Mouse (Mus musculus) ovary, postnatal 10 days (tissue): ENCODE results near the gene Iffo2.

Source experiments
- DNase-seq: peaks from one replicate; pipeline ENCODE4 v3.0.0; 2022; ENCODE audit warnings: low spot score

Gene Iffo2

DNA sequence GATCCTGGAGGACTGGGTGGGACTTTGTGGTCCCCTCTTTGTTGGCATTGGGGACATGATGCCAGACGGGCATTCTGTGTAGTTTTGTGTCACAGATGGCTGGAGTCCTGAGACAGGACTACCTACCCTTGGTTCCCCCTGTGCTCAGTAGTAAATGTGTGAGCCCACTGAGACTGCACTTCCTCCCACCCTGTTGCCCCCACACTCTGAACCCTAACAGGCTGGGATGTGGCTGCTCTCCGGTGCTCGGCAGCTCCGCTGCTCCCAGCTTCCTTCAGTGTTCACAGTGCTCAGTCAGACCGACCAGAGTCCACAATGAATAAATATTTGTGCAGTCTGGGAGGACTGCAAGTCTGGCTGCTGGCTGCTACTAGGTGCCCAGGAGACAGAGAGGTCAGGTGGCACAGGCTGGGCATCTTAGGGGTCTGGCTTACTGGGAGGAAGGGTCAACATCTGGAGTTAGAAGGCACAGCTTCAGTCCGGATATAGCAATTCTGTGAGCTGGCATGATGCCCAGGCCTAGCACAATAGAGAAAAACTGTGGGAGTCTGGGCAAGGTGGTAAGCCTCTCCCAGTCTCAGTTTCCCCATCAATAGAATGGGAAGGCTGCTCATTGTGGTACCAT is 51.2 kb downstream of the Iffo2 start:
- no peak for DNase-seq

DNA sequence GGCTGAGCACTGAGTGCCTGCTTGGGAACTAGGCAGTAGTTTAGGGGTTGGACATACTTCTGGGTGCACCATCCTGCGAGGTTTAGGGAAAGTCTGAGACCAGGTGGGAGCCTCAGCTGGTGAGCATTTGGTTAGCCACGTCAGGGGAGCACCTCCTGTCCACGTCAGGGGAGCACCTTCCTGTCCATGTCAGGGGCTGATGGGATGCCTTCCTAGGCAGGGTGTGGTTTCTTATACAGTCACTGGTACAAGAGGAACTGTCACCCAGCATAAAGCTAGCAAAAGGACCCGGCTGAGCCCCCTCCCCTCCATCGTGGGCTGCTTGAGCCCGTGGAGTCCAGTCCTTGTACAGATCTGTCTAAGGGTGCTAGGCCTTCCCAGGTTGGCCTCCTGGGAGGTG is 52.0 kb downstream of the Iffo2 start:
- no peak for DNase-seq

DNA sequence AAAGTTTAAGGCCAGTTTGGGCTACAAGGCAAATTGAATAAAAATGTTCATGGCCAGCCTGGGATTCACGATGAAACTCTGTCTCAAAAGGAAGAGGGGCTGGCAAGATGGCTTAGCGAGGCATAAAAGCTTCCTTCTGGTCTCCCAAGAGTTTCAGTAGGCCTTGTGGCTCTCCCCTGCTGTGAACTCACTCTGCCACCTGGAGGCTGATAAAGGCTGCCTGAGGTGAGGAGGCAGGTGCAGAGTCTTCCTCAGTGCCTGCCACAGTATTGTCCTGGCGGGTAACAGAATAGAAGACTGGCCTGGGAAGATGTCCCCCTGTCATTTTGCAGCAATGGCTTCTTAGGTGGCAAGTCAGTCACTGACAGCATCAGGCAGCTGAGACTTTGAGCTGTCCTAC is 52.6 kb downstream of the Iffo2 start:
- no peak for DNase-seq

GRCm38 (mm10) chr4:139583629-139584245 is 53.4 kb downstream of the Iffo2 start:
- DNase-seq, result no peak

GRCm38 (mm10) chr4:139584704-139585103 is 54.4 kb downstream of the Iffo2 start:
- DNase-seq, result no peak

DNA sequence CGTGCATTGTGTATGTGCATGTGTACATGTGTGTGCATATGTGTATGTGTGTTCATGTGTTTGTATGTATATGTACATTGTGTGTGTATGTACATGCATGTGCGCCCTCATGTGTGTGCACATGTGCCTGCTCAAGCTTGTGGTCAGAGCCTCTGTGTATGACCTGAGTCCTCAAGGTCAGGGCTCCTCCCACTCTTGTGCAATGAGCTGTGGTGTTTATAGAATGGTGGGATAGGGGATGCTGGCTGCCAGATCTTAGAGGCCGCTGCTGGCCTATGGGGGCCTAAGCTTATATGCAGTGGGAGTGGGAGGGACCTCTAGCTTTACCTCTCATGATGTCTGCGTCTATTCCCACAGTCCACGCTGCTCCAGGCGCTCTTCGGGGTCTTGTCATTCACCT is 55.4 kb downstream of the Iffo2 start:
- no peak for DNase-seq

- DNase-seq, result no peak
Observed at GRCm38 (mm10) chr4:139587370-139587769, 57.0 kb downstream of the Iffo2 start.

- DNase-seq, result no peak
Observed at GRCm38 (mm10) chr4:139587773-139588172, 57.4 kb downstream of the Iffo2 start.

DNA sequence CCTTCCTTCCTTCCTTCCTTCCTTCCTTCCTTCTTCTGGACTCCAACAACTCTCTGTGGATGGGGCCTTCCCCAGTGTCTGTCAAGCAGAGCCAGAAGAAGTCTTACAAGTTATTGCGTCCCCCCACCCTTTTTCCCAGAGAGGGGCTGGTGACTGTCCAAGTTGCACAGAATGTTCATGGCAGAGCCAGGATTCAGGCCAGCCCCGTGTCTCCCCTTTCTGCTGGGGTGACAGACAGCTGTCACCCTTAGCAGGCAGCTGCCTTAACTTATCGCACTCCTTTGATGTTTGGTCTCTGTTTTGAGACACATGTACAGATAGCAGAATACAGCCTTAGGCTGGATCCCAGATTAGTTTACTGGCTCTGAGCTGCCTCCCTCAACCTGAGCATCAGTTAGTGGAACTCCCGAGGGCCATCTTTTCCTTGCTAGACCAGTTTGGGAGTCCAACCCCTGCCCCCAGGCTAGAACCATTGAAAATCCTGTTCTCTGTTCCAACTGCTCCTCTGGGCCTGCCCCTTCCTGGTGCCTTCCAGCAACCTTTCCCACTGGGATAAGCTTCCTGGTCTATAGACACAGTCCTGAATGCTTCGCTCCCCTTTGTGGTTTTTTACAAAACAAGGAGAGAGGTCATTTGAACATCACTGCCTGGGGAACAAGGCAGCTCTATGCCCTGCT is 59.1 kb downstream of the Iffo2 start:
- no peak for DNase-seq

- DNase-seq, result no peak
Observed at GRCm38 (mm10) chr4:139590446-139590845, 60.1 kb downstream of the Iffo2 start.

GRCm38 (mm10) chr4:139592895-139593294 is 62.5 kb downstream of the Iffo2 start:
- DNase-seq, result no peak

DNA sequence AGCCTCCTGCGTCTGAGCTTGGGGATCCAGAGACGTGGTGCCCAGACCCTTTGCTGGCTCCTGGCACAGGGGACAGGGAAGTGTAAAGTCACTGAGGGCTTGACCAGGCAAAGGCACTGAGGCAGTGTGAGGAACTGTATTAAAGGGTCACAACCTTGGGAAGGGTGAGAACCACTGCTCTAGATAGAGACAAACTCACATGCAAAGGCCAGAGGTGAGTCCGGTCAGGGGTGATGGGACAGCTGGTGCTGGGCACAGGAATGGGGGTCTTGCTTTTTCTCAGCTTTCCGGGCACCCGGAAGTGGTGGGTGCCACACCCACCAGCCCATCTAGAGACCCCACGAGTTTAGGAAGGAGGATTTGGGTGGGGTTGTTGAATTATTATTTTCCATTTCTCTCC is 63.0 kb downstream of the Iffo2 start:
- no peak for DNase-seq

DNA sequence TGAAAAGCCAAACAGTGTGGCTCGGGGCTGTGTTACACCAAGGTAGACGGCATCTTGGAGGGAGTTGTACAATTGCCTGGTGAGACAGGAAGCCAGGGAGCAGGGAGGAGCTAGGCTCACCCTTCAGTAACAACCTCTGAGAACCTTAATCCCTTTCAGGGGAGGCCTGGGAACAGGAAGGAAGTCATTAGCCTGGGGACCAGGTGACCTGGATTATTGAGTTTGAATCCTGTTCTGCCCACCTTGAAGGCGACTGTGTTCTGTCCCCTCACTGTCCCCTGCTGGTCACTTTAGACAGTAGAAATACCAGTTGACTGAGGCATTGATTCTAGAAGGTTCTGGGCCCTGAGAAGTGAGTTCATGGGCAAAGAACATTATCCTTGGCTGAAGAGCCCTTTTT is 63.7 kb downstream of the Iffo2 start:
- DNase-seq, result no peak

DNA sequence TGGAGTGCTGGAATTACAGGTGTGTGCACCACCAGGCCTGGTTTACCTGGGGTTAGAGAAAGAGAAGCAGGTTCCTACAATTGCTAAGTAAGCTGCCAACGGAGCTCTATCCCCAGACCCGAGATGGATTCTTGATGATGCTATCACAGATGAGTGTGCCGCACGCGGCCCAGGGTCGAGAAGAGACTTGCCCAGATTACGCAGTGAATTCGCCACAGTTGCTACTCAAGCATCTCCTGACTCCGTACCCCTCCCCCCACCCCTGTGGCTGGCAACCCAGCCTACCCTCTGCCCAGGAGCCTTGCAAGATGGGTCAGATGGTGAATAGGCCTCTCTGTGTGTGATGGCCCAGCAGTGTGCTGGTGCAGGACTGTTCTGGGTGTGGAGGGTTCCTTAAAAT is 66.4 kb downstream of the Iffo2 start:
- no peak for DNase-seq

DNA sequence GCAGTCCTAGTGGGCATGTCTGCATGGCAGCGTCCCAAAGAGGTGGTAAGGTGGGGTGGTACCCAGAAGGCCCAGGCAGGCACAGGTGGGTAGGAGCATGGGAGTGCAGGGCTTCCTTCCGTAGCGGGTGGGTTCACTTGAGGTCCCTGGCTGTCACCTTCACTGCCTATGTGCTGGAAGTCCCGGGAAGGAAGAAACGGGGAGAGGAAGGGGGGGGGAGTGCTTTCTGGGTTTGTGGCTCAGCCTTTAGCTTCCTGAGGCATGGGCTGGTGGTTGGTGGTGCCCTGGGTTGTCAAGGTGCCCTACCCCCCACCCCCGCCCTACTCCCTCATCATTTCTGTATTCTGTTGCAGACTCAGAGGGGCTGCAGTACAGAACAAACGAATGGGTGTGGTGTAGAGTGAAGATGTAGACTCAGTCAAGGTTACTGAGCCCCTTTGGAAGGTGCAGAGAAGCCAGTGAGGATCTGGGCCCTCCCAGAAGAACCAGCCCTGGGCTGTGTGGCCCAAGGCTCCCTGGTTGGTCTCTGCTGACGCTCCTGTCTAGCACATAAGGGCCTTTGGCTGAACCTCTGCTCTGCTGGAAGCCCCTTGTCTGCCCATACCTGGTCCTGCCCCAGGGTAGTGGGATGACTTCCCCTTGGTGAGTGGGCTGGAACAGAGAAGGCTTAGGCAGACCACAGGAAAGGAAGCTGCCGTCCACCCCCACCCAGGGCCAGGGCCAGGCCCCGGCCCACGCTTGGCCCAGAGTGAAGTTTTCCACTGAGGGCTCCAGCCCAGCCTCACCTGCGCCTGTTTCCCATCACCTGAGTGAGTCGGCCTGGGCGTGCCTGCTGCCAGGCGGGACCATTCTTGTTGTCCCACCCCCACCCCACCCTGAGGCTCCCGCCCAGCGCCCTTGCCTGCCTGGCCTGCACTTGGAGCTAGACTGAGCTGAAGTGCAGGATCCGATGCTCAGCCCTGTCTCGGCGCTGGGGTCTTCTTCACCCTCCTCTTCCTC is 67.2 kb downstream of the Iffo2 start:
- DNase-seq, result no peak

DNA sequence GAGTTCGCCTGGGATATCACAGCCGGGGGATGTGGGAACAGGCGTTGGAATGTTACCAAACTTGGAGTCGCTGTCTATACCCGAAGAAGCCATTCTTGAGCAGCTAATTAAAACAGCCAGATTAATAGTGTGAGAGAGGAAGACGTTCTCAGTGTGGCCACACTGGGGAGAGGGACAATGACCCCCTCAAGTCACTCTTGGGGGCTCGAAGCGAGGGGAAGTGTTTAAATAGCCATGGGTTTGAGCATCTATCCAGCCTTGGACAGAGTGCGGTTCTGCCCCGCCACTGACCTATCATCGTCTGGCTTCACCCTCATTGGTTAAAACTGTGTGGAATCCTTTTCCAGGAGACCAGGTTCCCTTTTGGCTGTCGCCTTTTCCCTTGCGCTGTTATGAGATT is 68.0 kb downstream of the Iffo2 start:
- no peak for DNase-seq

DNA sequence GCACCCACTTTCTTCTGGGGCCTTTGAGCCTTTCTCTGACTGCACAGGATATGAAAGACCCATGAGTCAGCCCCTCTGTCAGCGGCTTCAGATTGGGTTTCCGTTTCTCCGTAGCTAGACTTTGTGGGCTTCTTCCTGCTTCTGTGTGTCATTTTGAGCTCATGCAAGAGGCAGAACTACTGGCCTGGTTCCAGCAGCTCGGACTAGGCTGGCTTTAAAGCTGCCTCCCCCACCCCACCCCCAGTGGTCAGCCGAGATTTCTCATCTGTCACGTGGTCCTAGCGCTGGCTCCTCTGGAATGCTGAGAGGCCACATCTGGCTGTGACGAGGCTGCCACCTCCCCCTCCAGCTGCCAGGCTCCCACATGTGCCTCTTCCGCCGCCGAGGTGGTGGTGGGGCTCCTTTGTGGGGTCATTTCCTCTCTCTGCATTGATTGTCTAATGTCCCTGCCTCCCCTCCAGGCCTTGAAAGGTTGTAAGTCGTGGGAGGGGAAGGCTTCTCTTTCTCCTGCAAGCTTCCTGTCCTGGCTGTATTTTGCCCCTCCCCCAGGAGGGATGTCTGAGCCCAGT is 68.7 kb downstream of the Iffo2 start:
- no peak for DNase-seq

- no peak for DNase-seq
Observed at GRCm38 (mm10) chr4:139601519-139602356, 71.4 kb downstream of the Iffo2 start.

GRCm38 (mm10) chr4:139602357-139603244 is 72.3 kb downstream of the Iffo2 start, which contains the start of gene Gm21969:
Gene Gm21969, plus strand, starts transcription at chr4:139603186.
- DNase-seq, result no peak

DNA sequence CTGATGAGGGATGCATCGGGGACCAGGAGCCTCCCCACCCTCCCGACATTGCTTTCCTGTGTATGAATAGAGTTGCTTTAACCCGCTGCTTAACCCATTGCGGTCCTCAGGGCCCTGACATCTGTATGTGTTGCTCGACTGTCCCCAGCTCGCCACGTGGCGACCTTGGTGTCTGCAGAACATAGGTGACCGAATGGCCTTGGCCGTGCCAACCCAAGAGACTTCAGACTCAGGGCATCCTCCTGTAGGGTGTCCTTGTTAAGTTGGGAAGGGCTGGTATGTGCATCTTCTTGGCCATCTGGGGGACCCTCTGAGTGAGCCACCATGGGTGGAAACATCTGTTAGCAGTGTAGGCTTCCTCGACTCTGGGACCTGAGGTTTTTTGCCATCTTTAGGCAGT is 74.9 kb downstream of the Iffo2 start:
- no peak for DNase-seq
